Comparison of ENCODE assay signal across 8 mouse cellular contexts in the genomic region with DNA sequence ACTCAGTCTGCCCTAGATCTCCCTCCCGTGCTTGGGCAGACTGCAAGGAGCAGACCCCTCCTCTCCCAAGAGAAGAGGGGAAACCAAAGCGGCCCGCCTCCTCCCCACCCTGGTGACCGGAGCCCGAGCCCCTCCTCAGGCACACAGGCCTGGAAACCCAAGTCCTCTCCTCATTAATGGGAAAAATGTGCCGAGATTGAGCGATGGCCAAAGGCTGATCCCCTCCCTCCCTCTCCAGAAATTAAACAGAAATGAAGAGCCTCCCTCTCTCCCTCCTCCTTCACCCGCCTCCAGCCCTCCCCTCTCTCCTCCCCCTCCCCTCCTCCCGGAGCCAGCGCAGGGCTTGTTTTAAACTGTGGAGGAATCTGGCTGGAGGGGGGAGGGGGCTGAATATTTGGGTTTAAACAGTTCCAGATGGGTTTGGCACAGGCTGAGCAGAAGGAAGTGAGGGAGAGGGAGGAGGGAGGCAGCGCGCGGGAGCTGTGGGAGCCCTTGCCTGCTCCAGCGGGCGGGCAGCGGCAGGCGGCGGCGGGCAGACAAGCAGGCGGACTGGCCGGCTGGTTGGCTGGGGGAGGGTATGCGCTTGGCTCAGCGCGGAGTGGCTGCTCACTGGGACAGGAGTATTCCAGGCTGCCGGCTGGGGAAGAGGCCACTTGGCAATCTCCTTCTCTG. TPM values are rescaled to one million over a fixed set of nuclear protein-coding genes. Genes with fewer than 3 reads are reported as not detected.
DNase-seq lines count a peak whose midpoint lies in the region; ATAC-seq lines count a peak whose summit lies in the region.

No protein-coding gene starts in this region.

- H3K4me2 ChIP-seq in intestine, embryonic 16.5 days (ENCODE audit: low read depth, low read length): peak overlapping the region; percentile 62

- peak overlapping the region; percentile 66 for H3K9ac ChIP-seq in intestine, embryonic 16.5 days (ENCODE audit: low read depth, low read length)

- 0 out of 2 replicates have a peak, but pooled peaks cover 4% of the 10 kb centered on the region for H3K27me3 ChIP-seq in embryonic facial prominence, embryonic 10.5 days (replicated peaks; ENCODE audit: low read depth, poor library complexity, severe bottlenecking)
- H3K27me3 ChIP-seq in intestine, embryonic 16.5 days (replicated peaks; ENCODE audit: control insufficient read depth, insufficient read depth, low read length): no peaks in the 10 kb centered on the region

- intact Hi-C loops in left cerebral cortex, postnatal 14 days (cut with DNase I): no loop called here

- WGBS in embryonic facial prominence, embryonic 10.5 days: under 1% methylated on average over 25 of the region's 25 CpGs
- 2% methylated on average over 25 of the region's 25 CpGs for WGBS in intestine, embryonic 16.5 days

- peak overlapping the region; percentile 92 for H3K27ac ChIP-seq in embryonic facial prominence, embryonic 10.5 days (replicated peaks)
- peak overlapping the region; percentile 89 for H3K27ac ChIP-seq in intestine, embryonic 16.5 days (ENCODE audit: low read length)

- no peaks in the 10 kb centered on the region for H3K9me3 ChIP-seq in embryonic facial prominence, embryonic 10.5 days
- no peaks in the 10 kb centered on the region for H3K9me3 ChIP-seq in intestine, embryonic 16.5 days (ENCODE audit: control insufficient read depth, low read length)

- peaks cover 64% of the 10 kb centered on the region for H3K36me3 ChIP-seq in embryonic facial prominence, embryonic 10.5 days (replicated peaks)
- 0 out of 2 replicates have a peak, but pooled peaks cover 5% of the 10 kb centered on the region for H3K36me3 ChIP-seq in intestine, embryonic 16.5 days (ENCODE audit: control insufficient read depth, insufficient read depth, low read length)

- H3K4me3 ChIP-seq in embryonic facial prominence, embryonic 10.5 days: peak overlapping the region; percentile 84
- peak overlapping the region; percentile 39 for H3K4me3 ChIP-seq in intestine, embryonic 16.5 days (ENCODE audit: low read length)

- peak; percentile 57 for ATAC-seq in granulocyte monocyte progenitor cell, adult 5-6 weeks (replicated peaks; ENCODE audit: poor library complexity, severe bottlenecking)
- peak; percentile 85 for ATAC-seq in intestine, embryonic 16.5 days
- ATAC-seq in megakaryocyte-erythroid progenitor cell, adult 5-6 weeks (replicated peaks; ENCODE audit: low FRiP score, low TSS enrichment, poor library complexity, severe bottlenecking): peak; percentile 43; the same call in 1 of the 2 replicates
- ATAC-seq in activated CD4-positive, CD25-positive, alpha-beta regulatory T cell, adult 4 months: no peak

- peaks cover 91% of the 10 kb centered on the region for H3K4me1 ChIP-seq in embryonic facial prominence, embryonic 10.5 days
- H3K4me1 ChIP-seq in intestine, embryonic 16.5 days (ENCODE audit: control insufficient read depth, insufficient read depth, low read length): peaks cover 65% of the 10 kb centered on the region

- DNase-seq in adrenal gland, postnatal 25 days: peak; percentile 72
- peak; percentile 98 for DNase-seq in embryonic facial prominence, embryonic 10.5 days (ENCODE audit: low spot score)
- DNase-seq in left cerebral cortex, postnatal 14 days (ENCODE audit: low spot score in 2 of 2): peak; percentile 86 to 88
- DNase-seq in right cerebral cortex, postnatal 36 days (ENCODE audit: low spot score in 2 of 2): peak; percentile 84 to 88

RNA-seq across cellular contexts. Expression of gene Ephb3, which starts 6.2 kb away (rescaled TPM):
- 1.9 and 2.3 TPM in 2 replicates for total RNA-seq in adrenal gland, postnatal 25 days (2021)
- polyA plus RNA-seq in embryonic facial prominence, embryonic 10.5 days (2016; fragmentation: Nextera tagmentation; extraction: Ambion mirVana): 32.0 and 38.6 TPM in 2 replicates
- not detected in 2 replicates for total RNA-seq in granulocyte monocyte progenitor cell, adult 5-6 weeks (2014; fragmentation: Nextera tagmentation)
- total RNA-seq in granulocyte monocyte progenitor cell, adult 5-6 weeks (2017): not detected in 2 replicates
- 9.1 and 9.3 TPM in 2 replicates for polyA plus RNA-seq in intestine, embryonic 16.5 days (2015; fragmentation: Nextera tagmentation; extraction: Ambion mirVana)
- 10 to 100 TPM; 31.4 to 35.5 TPM for total RNA-seq in left cerebral cortex, postnatal 14 days (2021)
- total RNA-seq in megakaryocyte-erythroid progenitor cell, adult 5-6 weeks (2014; fragmentation: Nextera tagmentation): not detected in 2 replicates
- total RNA-seq in megakaryocyte-erythroid progenitor cell, adult 5-6 weeks (2017): not detected in 2 replicates
- polyA plus RNA-seq in activated CD4-positive, CD25-positive, alpha-beta regulatory T cell, adult 4 months (2017; shearing (Covaris generic)): not detected

RNA-seq across cellular contexts. Expression of gene Teddm3, which starts 57.0 kb away (rescaled TPM):
- not detected in 2 replicates for total RNA-seq in adrenal gland, postnatal 25 days (2021)
- polyA plus RNA-seq in embryonic facial prominence, embryonic 10.5 days (2016; fragmentation: Nextera tagmentation; extraction: Ambion mirVana): not detected in 2 replicates
- not detected in 2 replicates for total RNA-seq in granulocyte monocyte progenitor cell, adult 5-6 weeks (2014; fragmentation: Nextera tagmentation)
- not detected in 2 replicates for total RNA-seq in granulocyte monocyte progenitor cell, adult 5-6 weeks (2017)
- 0.20 TPM in 1 of 2 replicates, not detected in the other for polyA plus RNA-seq in intestine, embryonic 16.5 days (2015; fragmentation: Nextera tagmentation; extraction: Ambion mirVana)
- total RNA-seq in left cerebral cortex, postnatal 14 days (2021): 1 to 10 TPM in 1 of 2 experiments, under 1 TPM in 1; 0.55 to 1.1 TPM
- total RNA-seq in megakaryocyte-erythroid progenitor cell, adult 5-6 weeks (2014; fragmentation: Nextera tagmentation): not detected in 2 replicates
- total RNA-seq in megakaryocyte-erythroid progenitor cell, adult 5-6 weeks (2017): not detected in 2 replicates
- under 1 TPM in 1 of 2 experiments, not detected in 1; 0.82 TPM for polyA plus RNA-seq in activated CD4-positive, CD25-positive, alpha-beta regulatory T cell, adult 4 months (2017; shearing (Covaris generic))
